Mouse (Mus musculus): ENCODE measurements around the gene Itgb4. TPM values are rescaled to one million over a fixed set of nuclear protein-coding genes. Genes with fewer than 3 reads are reported as not detected.

Itgb4 gene
- polyA plus RNA-seq, 1 experiment from 2014 or later = 4.2 TPM

GRCm38 (mm10) chr11:116034584-116034983 is 60.1 kb downstream of the Itgb4 start:
- H3K9me3 ChIP-seq = no peaks in the 10 kb centered on the region
- ATAC-seq (ENCODE audit: insufficient number of reproducible peaks, insufficient read depth, low FRiP score, low TSS enrichment) = no peak
- H3K36me3 ChIP-seq = peaks cover 23% of the 10 kb centered on the region
- no peak overlapping the region for H3K4me2 ChIP-seq (replicated peaks)
- H3K27me3 ChIP-seq = no peaks in the 10 kb centered on the region
- H3K9ac ChIP-seq = no peak overlapping the region
- H3K4me1 ChIP-seq = peaks cover 17% of the 10 kb centered on the region
- 96% methylated on average over 6 of the region's 6 CpGs for WGBS
- H3K4me3 ChIP-seq = no peak overlapping the region
- H3K27ac ChIP-seq = no peak overlapping the region

DNA sequence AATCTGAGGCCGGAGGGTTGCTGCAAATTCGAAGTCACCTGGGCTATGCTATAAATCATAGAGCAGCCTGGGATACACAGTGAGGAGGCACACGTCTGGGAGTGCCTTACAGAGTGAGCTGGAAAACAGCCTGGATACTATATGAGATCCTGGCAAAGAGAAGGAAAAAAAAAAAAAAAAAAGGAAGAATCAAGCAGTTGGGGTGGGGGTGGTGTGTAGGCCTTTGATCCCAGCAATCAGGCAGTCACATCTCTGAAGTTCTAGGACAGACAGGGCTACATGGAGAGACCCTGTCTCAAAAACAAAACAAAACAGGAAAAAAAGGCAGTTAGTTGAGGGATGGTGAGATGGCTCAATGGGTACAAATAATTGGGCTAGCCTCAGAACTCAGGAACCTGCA is 62.2 kb downstream of the Itgb4 start:
- Histone ChIP-seq H3K9me3 (no peaks in the 10 kb centered on the region), H3K27ac (no peak overlapping the region), H3K4me2 (replicated peaks) (no peak overlapping the region), H3K9ac (no peak overlapping the region), H3K27me3 (no peaks in the 10 kb centered on the region), H3K4me1 (peaks cover 10% of the 10 kb centered on the region), H3K36me3 (peaks cover 36% of the 10 kb centered on the region), H3K4me3 (no peak overlapping the region)
- ATAC-seq (ENCODE audit: insufficient number of reproducible peaks, insufficient read depth, low FRiP score, low TSS enrichment) = no peak
- 92% methylated on average over 3 of the region's 3 CpGs for WGBS

GRCm38 (mm10) chr11:116037826-116038225 is 63.3 kb downstream of the Itgb4 start:
- H3K4me3 ChIP-seq = no peak overlapping the region
- H3K27ac ChIP-seq = no peak overlapping the region
- no peak for ATAC-seq (ENCODE audit: insufficient number of reproducible peaks, insufficient read depth, low FRiP score, low TSS enrichment)
- H3K4me2 ChIP-seq (replicated peaks) = no peak overlapping the region
- peaks cover 45% of the 10 kb centered on the region for H3K36me3 ChIP-seq
- H3K9me3 ChIP-seq = no peaks in the 10 kb centered on the region
- 92% methylated on average over 9 of the region's 9 CpGs for WGBS
- no peaks in the 10 kb centered on the region; the same call in 1 of the 2 replicates for H3K4me1 ChIP-seq
- no peak overlapping the region for H3K9ac ChIP-seq
- H3K27me3 ChIP-seq = no peaks in the 10 kb centered on the region

DNA sequence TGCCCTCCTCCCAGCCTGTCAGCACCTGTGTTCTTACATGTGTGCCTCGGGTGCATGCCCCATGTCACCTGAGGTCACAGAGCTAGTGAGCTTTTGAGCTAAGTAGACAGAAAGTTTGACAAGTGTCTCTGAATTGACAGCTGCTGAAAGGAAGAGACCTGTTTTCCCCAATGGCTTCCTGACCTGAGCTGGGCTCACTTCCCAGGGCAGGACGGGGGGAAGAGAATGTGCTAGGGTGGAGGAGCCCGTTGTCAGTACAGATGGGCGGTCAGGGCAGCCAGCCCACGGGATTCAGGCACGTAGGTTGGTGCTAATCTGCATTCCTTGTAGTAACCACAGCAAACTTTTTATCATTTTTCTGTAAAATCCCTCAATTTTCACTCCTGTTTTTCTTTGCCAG is 66.1 kb downstream of the Itgb4 start:
- H3K9me3 ChIP-seq = no peaks in the 10 kb centered on the region
- peaks cover 50% of the 10 kb centered on the region for H3K36me3 ChIP-seq
- H3K4me3 ChIP-seq = no peak overlapping the region
- no peaks in the 10 kb centered on the region for H3K27me3 ChIP-seq
- ATAC-seq (ENCODE audit: insufficient number of reproducible peaks, insufficient read depth, low FRiP score, low TSS enrichment) = no peak
- H3K27ac ChIP-seq = no peak overlapping the region
- no peak overlapping the region for H3K9ac ChIP-seq
- H3K4me1 ChIP-seq = no peaks in the 10 kb centered on the region
- no peak overlapping the region for H3K4me2 ChIP-seq (replicated peaks)
- whole genome bisulfite sequencing = 90% methylated on average over 6 of the region's 6 CpGs

DNA sequence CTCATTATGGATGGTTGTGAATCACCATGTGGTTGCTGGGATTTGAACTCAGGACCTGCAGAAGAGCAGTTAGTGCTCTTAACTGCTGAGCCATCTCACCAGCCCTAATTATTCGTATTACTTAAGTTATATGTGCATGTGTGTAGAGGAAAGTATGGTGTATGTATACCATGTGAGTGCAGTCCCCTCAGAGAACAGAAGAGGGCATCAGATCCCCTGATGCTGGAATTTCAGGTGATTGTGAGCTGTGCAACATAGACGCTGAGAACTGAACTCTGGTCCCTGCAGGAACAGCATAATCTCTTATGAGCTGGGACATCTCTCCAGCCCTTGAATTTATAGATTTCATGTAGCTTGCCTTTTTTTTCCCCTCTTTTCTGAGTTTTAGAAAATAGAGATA is 67.3 kb downstream of the Itgb4 start:
- no peak for ATAC-seq (ENCODE audit: insufficient number of reproducible peaks, insufficient read depth, low FRiP score, low TSS enrichment)
- 95% methylated on average over 2 of the region's 2 CpGs for WGBS
- H3K36me3 ChIP-seq = peaks cover 56% of the 10 kb centered on the region

GRCm38 (mm10) chr11:116042372-116043138 is 68.0 kb downstream of the Itgb4 start:
- H3K4me1 ChIP-seq = no peaks in the 10 kb centered on the region
- H3K4me2 ChIP-seq (replicated peaks) = no peak overlapping the region
- peaks cover 61% of the 10 kb centered on the region for H3K36me3 ChIP-seq
- no peak overlapping the region for H3K27ac ChIP-seq
- H3K9ac ChIP-seq = no peak overlapping the region
- no peaks in the 10 kb centered on the region for H3K27me3 ChIP-seq
- no peak overlapping the region for H3K4me3 ChIP-seq
- no peaks in the 10 kb centered on the region for H3K9me3 ChIP-seq
- ATAC-seq (ENCODE audit: insufficient number of reproducible peaks, insufficient read depth, low FRiP score, low TSS enrichment) = no peak
- WGBS = 87% methylated on average over 5 of the region's 5 CpGs

More for the DNA sequence above, 67.3 kb downstream of the Itgb4 start:
- Histone ChIP-seq H3K9me3 (no peaks in the 10 kb centered on the region), H3K4me2 (replicated peaks) (no peak overlapping the region), H3K27ac (no peak overlapping the region), H3K27me3 (no peaks in the 10 kb centered on the region), H3K4me1 (no peaks in the 10 kb centered on the region), H3K4me3 (no peak overlapping the region), H3K9ac (no peak overlapping the region)

- no peaks in the 10 kb centered on the region for H3K9me3 ChIP-seq
- H3K27me3 ChIP-seq = no peaks in the 10 kb centered on the region
- H3K27ac ChIP-seq = no peak overlapping the region
- no peak overlapping the region for H3K9ac ChIP-seq
- H3K4me2 ChIP-seq (replicated peaks) = no peak overlapping the region
- H3K36me3 ChIP-seq = peaks cover 69% of the 10 kb centered on the region
- H3K4me3 ChIP-seq = no peak overlapping the region
- no peaks in the 10 kb centered on the region for H3K4me1 ChIP-seq
- no peak for ATAC-seq (ENCODE audit: insufficient number of reproducible peaks, insufficient read depth, low FRiP score, low TSS enrichment)
- WGBS = 87% methylated on average over 1 of the region's 1 CpGs
These were observed 68.8 kb downstream of the Itgb4 start for GRCm38 (mm10) chr11:116043286-116043685.

DNA sequence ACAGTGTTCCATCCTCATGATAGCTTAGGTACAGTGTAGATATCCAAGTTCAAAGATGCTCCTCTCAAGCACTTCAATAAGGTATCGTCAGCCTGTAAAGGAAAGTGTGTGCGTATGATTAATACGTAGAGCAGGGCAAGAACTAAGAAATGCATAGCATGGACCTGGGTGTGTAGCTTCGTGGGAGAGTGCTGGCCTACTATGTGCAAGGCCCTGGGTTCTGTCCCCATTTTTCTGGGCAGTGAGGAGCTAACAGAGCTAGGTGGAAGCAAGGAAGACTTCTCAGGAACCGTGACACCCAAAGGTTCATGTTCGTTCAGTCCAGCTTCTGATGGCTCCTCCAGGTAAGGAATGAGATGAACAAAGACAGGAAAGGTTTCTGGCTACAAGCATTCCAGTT is 70.7 kb downstream of the Itgb4 start:
- H3K9ac ChIP-seq = no peak overlapping the region
- no peak for ATAC-seq (ENCODE audit: insufficient number of reproducible peaks, insufficient read depth, low FRiP score, low TSS enrichment)
- H3K4me1 ChIP-seq = no peaks in the 10 kb centered on the region
- H3K4me3 ChIP-seq = no peak overlapping the region
- H3K27ac ChIP-seq = no peak overlapping the region
- no peaks in the 10 kb centered on the region for H3K27me3 ChIP-seq
- peaks cover 76% of the 10 kb centered on the region for H3K36me3 ChIP-seq
- WGBS = 96% methylated on average over 6 of the region's 6 CpGs
- H3K4me2 ChIP-seq (replicated peaks) = no peak overlapping the region
- no peaks in the 10 kb centered on the region for H3K9me3 ChIP-seq

DNA sequence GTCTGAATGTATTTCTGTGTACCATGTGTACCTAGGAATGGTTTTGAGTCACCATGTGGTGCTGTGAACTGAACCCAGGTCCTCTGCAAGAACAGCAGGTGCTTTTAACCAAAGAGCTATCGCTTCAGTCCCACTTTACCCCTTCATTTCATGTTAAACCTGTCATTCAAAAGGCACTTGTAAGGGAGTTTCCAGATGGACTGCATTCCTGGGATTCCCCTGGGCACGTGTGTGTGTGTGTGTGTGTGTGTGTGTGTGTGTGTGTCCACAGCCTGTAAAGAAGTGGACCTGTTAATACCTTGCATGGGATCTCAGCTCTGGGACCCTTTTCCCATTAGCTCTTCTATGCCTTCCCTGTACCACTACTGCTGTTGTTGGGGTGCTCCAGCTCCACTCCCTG is 75.1 kb downstream of the Itgb4 start:
- ATAC-seq (ENCODE audit: insufficient number of reproducible peaks, insufficient read depth, low FRiP score, low TSS enrichment) = no peak
- H3K9me3 ChIP-seq = no peaks in the 10 kb centered on the region
- WGBS = 78% methylated on average over 2 of the region's 2 CpGs

DNA sequence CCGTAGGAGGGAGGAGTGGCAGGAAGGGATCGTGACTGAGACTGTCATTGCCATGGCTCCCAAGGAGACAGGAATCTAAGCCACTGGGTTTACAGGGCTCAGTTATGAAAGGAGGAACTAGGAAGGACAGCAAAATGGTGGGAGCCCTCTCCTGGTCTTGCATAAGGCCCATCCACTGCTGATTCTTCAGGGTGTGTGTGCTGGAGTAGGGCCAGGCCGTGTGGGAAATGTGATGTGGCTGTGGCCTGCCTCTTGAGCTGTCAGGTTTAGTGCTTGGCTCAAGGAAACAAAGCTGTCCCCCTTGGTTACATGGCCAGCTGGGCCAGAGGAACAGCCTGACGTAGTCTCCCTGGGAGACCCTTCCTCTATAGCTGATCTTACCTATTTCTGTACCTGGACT is 75.7 kb downstream of the Itgb4 start:
- no peak for ATAC-seq (ENCODE audit: insufficient number of reproducible peaks, insufficient read depth, low FRiP score, low TSS enrichment)
- Histone ChIP-seq H3K4me3 (no peak overlapping the region), H3K27ac (no peak overlapping the region), H3K27me3 (no peaks in the 10 kb centered on the region), H3K9me3 (no peaks in the 10 kb centered on the region), H3K4me1 (no peaks in the 10 kb centered on the region), H3K36me3 (peaks cover 96% of the 10 kb centered on the region), H3K9ac (no peak overlapping the region), H3K4me2 (replicated peaks) (no peak overlapping the region)
- 87% methylated on average over 4 of the region's 4 CpGs for WGBS

More for the DNA sequence above, 75.1 kb downstream of the Itgb4 start:
- H3K36me3 ChIP-seq = peaks cover 92% of the 10 kb centered on the region
- no peak overlapping the region for H3K9ac ChIP-seq
- no peaks in the 10 kb centered on the region for H3K4me1 ChIP-seq
- no peak overlapping the region for H3K4me3 ChIP-seq
- H3K4me2 ChIP-seq (replicated peaks) = no peak overlapping the region
- H3K27ac ChIP-seq = no peak overlapping the region
- H3K27me3 ChIP-seq = no peaks in the 10 kb centered on the region

DNA sequence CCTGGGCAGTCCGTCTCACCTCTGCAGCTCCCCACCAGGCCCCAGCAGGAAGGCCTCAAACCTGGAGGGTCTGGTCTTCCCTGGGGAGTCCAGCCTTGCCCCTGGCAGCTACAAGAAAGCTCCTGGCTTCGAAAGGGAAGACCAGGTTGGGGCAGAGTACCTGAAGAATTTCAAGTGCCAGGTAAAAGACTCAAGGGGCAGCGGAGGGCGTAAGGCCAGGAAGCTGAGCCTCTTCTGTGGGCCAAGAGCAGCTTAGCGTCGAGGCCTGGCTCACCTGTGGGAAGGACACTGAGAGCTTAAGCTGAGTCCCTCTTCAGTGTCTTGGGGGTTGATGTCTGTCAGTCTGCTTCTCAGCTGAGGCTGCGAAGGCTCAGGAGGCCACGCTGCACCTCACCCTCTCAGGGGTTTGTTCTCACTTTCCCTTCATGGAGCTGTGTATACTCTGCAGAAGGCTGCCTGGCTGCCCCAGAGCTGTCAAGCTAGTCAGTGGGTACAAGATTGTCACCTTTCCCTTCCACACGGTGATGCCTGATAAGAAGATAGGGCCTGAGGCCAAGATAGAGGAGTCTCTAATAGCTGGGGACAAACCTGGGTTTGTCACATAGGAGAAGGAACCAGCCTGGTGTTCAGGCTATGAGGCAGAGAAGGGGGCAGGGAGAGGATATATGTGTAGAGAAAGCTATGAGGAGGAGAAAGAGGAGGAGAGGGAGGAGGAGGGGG is 79.2 kb downstream of the Itgb4 start:
- no peaks in the 10 kb centered on the region for H3K9me3 ChIP-seq
- H3K4me2 ChIP-seq (replicated peaks) = no peak overlapping the region
- no peaks in the 10 kb centered on the region for H3K27me3 ChIP-seq
- 94% methylated on average over 9 of the region's 9 CpGs for WGBS
- H3K4me3 ChIP-seq = no peak overlapping the region
- no peak for ATAC-seq (ENCODE audit: insufficient number of reproducible peaks, insufficient read depth, low FRiP score, low TSS enrichment)
- H3K36me3 ChIP-seq = peaks cover 99% of the 10 kb centered on the region
- no peak overlapping the region for H3K9ac ChIP-seq
- H3K4me1 ChIP-seq = no peaks in the 10 kb centered on the region
- H3K27ac ChIP-seq = no peak overlapping the region

DNA sequence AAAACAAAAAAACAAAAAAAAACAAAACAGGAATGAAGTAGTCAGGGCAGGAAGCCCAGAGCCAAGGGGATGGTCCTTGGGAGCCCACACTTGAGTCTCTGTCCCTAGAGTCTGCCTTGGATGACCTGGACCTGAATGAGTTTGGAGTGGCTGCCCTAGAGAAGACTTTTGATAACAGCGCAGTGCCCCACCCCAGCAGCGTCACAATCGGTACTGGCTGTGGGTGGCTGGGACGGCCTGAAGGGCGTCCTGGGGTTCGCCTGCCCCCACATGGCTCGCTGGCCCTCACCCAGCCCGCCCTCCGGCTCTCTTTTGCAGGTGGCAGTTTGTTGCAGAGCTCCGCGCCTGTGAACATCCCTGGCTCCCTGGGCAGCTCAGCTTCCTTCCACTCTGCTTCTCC is 81.4 kb downstream of the Itgb4 start:
- Histone ChIP-seq H3K27me3 (no peaks in the 10 kb centered on the region), H3K36me3 (peaks cover 99% of the 10 kb centered on the region), H3K27ac (no peak overlapping the region), H3K4me2 (replicated peaks) (no peak overlapping the region), H3K9ac (no peak overlapping the region), H3K9me3 (no peaks in the 10 kb centered on the region), H3K4me1 (no peaks in the 10 kb centered on the region), H3K4me3 (no peak overlapping the region)
- 94% methylated on average over 11 of the region's 11 CpGs for WGBS
- no peak for ATAC-seq (ENCODE audit: insufficient number of reproducible peaks, insufficient read depth, low FRiP score, low TSS enrichment)
